Mouse (Mus musculus) CH12.LX (cell line): ENCODE data around the gene Sphk1. TPM values are rescaled to one million over a fixed set of nuclear protein-coding genes. Genes with fewer than 3 reads are reported as not detected.
"Not testable (repeated sequence)": the region's sequence is repeated elsewhere in the genome, so short reads cannot be mapped to it uniquely, and the experiment has no call there.

Experiments used
- DNase-seq: peaks from one replicate; pipeline ENCODE4 v3.0.0-alpha.2; 2013; ENCODE audit errors: extremely low read depth
- H3K27ac ChIP-seq: 2 replicates; pipeline ENCODE4 v1.5.1; 2012; ENCODE audit warnings: low read depth, mild to moderate bottlenecking, control low read depth, moderate library complexity; ENCODE audit not compliant: insufficient read depth
- H3K27me3 ChIP-seq: replicated peaks from 2 replicates; pipeline ENCODE3; 2012; ENCODE audit warnings: inconsistent platforms
- H3K36me3 ChIP-seq, 2 experiments: replicated peaks in 1 of 2; 2 replicates each; pipeline versions ENCODE3 to v1.6.1; 2012; ENCODE audit warnings: inconsistent platforms in 1 of 2, low read length in 1 of 2, mild to moderate bottlenecking in 1 of 2, mixed read lengths in 1 of 2, moderate library complexity in 1 of 2; ENCODE audit not compliant: control insufficient read depth in 1 of 2, insufficient read depth in 1 of 2
- H3K4me1 ChIP-seq, 2 experiments: 2 replicates each; pipeline ENCODE4 v1.6.1; 2012; ENCODE audit warnings: inconsistent platforms in 1 of 2, moderate library complexity in 1 of 2; ENCODE audit not compliant: insufficient read depth in 2 of 2, control insufficient read depth in 1 of 2
- H3K4me2 ChIP-seq: 2 replicates; pipeline ENCODE4 v1.6.1; 2012; ENCODE audit warnings: low read depth, mild to moderate bottlenecking, control low read depth; ENCODE audit not compliant: poor library complexity, insufficient read depth, severe bottlenecking
- H3K4me3 ChIP-seq, 3 experiments: fragments of 150-350 bp in 1 of 3; sonication (generic) in 1 of 3; replicated peaks in 1 of 3; 2 replicates each; pipeline versions ENCODE3 to v1.5.1; 2011 to 2012; ENCODE audit warnings: low read depth in 2 of 3, low read length in 2 of 3, mild to moderate bottlenecking in 2 of 3, moderate library complexity in 2 of 3, control low read depth in 1 of 3, improper control_type of control experiment in 1 of 3, inconsistent platforms in 1 of 3, mixed read lengths in 1 of 3; ENCODE audit not compliant: poor library complexity in 1 of 3
- H3K79me2 ChIP-seq: replicated peaks from 2 replicates; pipeline ENCODE4 v1.6.1; 2012; ENCODE audit warnings: mild to moderate bottlenecking, moderate library complexity; ENCODE audit not compliant: control insufficient read depth, poor library complexity, insufficient read depth, severe bottlenecking; ENCODE audit errors: extremely low read depth
- H3K9ac ChIP-seq: 2 replicates; pipeline ENCODE4 v1.6.1; 2012; ENCODE audit warnings: low read depth, mild to moderate bottlenecking, control low read depth, moderate library complexity; ENCODE audit not compliant: insufficient read depth
- H3K9me3 ChIP-seq: replicated peaks from 2 replicates; pipeline ENCODE3; 2012; ENCODE audit warnings: low read length, inconsistent platforms, mixed read lengths
- CHD2 ChIP-seq: IDR thresholded peaks from 2 replicates; pipeline ENCODE4 v1.6.1; 2011; ENCODE audit warnings: low read length, improper control_type of control experiment
- CTCF ChIP-seq, 2 experiments: IDR thresholded peaks in 1 of 2; conservative IDR thresholded peaks in 1 of 2; 2 replicates each; pipeline ENCODE4 v1.5.1; 2011 to 2012; ENCODE audit warnings: low read depth in 2 of 2, low read length in 2 of 2, improper control_type of control experiment in 1 of 2, inconsistent platforms in 1 of 2, mild to moderate bottlenecking in 1 of 2, moderate library complexity in 1 of 2
- ELF1 ChIP-seq: IDR thresholded peaks from 2 replicates; pipeline ENCODE4 v1.6.1; 2014; ENCODE audit warnings: low read depth, mild to moderate bottlenecking, inconsistent platforms, low read length, improper control_type of control experiment
- GABPA ChIP-seq: IDR thresholded peaks from 2 replicates; pipeline ENCODE4 v1.6.1; 2012; ENCODE audit warnings: low read depth, low read length, improper control_type of control experiment, inconsistent platforms; ENCODE audit not compliant: insufficient replicate concordance
- HCFC1 ChIP-seq: IDR thresholded peaks from 2 replicates; pipeline ENCODE4 v1.6.1; 2012; ENCODE audit warnings: low read depth, mild to moderate bottlenecking, inconsistent platforms, low read length, improper control_type of control experiment
- IRF4 ChIP-seq: IDR thresholded peaks from 2 replicates; pipeline ENCODE4 v1.6.1; 2014; ENCODE audit warnings: low read depth, mild to moderate bottlenecking, inconsistent platforms, low read length, improper control_type of control experiment
- MAZ ChIP-seq: IDR thresholded peaks from 2 replicates; pipeline ENCODE4 v1.6.1; 2012; ENCODE audit warnings: low read depth, mild to moderate bottlenecking, inconsistent platforms, low read length, improper control_type of control experiment, moderate library complexity
- MXI1 ChIP-seq: IDR thresholded peaks from 2 replicates; pipeline ENCODE4 v1.6.1; 2011; ENCODE audit warnings: mild to moderate bottlenecking, low read depth, low read length, improper control_type of control experiment
- PAX5 ChIP-seq: IDR thresholded peaks from 2 replicates; pipeline ENCODE4 v1.6.1; 2012; ENCODE audit warnings: low read length, inconsistent platforms, mixed read lengths
- POLR2AphosphoS2 ChIP-seq: IDR thresholded peaks from 2 replicates; pipeline ENCODE4 v1.6.1; 2011; ENCODE audit warnings: low read depth, low read length, improper control_type of control experiment
- TBP ChIP-seq: conservative IDR thresholded peaks from 2 replicates; pipeline ENCODE4 v1.6.1; 2011; ENCODE audit warnings: low read depth, low read length, improper control_type of control experiment
- USF1 ChIP-seq: IDR thresholded peaks from 2 replicates; pipeline ENCODE4 v1.6.1; 2014; ENCODE audit warnings: low read depth, mild to moderate bottlenecking, inconsistent platforms, low read length, improper control_type of control experiment
- ZMIZ1 ChIP-seq: IDR thresholded peaks from 2 replicates; pipeline ENCODE4 v1.6.1; 2012; ENCODE audit warnings: low read depth, mild to moderate bottlenecking, inconsistent platforms, low read length, improper control_type of control experiment
- dilution Hi-C: fragments of 300-500 bp; cut with MboI; formaldehyde crosslinking; loops from 2 replicates; pipeline ENCODE4 v1.14.3; 2020; ENCODE audit warnings: low sequenced_read_pairs; ENCODE audit not compliant: extremely low pct_unique_long_range_greater_than_20kb, extremely low pct_ligation_motif_present
- in situ Hi-C: fragments of 300-500 bp; cut with MboI; formaldehyde crosslinking; loops from 3 replicates; pipeline ENCODE4 v1.14.3; 2019; ENCODE audit warnings: low sequenced_read_pairs, low pct_ligation_motif_present, low pct_unique_long_range_greater_than_20kb, mixed read lengths
- polyA plus RNA-seq: library from polyadenylated mRNA; unstranded; fragments of >175 nt; gene quantifications from 2 replicates; pipeline ENCODE4 v1.2.1, GENCODE M21; 2012; ENCODE audit warnings: low read depth; ENCODE audit not compliant: insufficient read length
- total RNA-seq, 2 experiments: library from RNA; depleted of rRNA; stranded (reverse); fragments of 300-350 nt in 1 of 2; fragments of >200 nt in 1 of 2; gene quantifications; 2 replicates each; pipeline ENCODE4 v1.2.3; 2012 to 2014

Sphk1 gene
- total and polyA plus RNA-seq, 3 experiments = 0.50 to 2.1 (median 0.89) TPM

DNA sequence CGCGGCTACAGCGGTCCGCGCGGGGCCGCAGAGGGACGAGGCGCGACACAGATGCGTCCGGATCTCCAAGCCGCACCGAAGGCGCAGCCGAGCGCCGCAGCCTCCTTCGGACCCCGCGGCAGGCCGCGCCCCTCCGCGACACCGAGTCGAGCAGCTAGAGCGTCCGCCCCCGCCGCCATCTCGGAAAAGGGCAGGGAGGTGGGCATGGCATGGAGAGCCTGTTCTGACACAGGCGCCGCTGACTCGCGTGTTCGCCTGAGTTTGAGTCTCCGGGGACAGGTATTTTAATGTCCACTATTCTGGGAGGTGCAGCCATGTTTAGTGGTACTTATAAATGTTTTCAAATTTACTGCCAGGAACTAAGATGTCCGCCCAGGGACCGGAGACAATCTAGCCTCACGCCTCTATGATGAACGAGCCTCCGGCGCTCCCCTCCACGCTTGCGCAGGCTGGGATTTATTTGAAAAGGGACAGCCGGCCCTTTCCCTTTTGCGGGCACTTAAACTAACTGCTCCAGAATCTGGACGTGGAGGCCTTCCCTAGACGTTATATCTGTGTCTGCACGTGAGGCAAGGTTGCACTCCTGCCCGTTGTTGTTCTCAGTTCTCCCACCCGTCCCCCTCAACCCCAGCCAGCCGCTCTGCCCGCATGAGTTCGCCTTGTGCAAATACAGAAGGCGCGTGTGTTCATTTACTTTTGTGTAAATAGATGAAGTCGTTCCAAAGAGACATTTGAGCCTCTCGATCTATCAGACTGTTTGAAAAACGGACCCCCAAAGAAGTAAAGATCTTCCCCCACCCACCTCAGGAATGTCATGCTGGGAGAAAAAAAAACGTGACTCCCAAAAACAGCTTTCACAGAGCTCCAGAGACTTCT lies 40.3 kb upstream of the Sphk1 start (continued):
- peak; percentile 26 for TF ChIP-seq IRF4

DNA sequence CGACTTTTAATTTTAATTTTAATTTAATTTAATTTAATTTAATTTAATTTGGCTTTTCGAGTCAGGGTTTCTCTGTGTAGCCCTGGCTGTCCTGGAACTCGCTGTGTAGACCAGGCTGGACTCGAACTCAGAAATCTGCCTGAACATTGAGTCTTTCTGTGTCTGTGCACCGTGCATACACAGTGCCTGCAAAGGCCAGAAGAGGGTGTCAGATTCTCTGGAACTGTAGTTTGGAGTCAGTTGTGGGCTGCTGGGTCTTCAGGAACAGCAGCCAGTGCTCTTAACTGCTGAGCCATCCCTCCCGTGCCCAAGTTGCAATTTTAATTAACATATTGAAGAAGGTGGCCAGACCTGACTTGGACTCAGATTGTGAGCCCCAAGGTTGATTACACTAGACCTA lies 39.4 kb upstream of the Sphk1 start:
- Histone ChIP-seq H3K9me3 (peaks cover 8% of the 10 kb centered on the region), H3K4me2 (no peak overlapping the region), H3K27ac (no peak overlapping the region), H3K9ac (no peak overlapping the region)
- no peak for TF ChIP-seq CHD2
- peak in 1 of 2 experiments; percentile 21; a peak in 1 of 4 replicates for TF ChIP-seq CTCF (conservative IDR thresholded peaks at IDR 0.05 in 1 of 2, IDR thresholded peaks at IDR 0.05 in 1 of 2; ENCODE audit: low read depth in 2 of 2, low read length in 2 of 2)
- TF ChIP-seq, all 38 proteins: peak for 1
- H3K79me2 ChIP-seq = peaks cover 19% of the 10 kb centered on the region
- H3K4me3 ChIP-seq = no peak overlapping the region
- peaks cover 0 to 34% of the 10 kb centered on the region in 2 experiments; a peak in 2 of 4 replicates for H3K4me1 ChIP-seq
- dilution Hi-C loops = no loop called here
- in situ Hi-C loops = no loop called here
- DNase-seq = no peak
- H3K36me3 ChIP-seq = peaks cover 12 to 19% of the 10 kb centered on the region in 2 experiments
- no peaks in the 10 kb centered on the region for H3K27me3 ChIP-seq

DNA sequence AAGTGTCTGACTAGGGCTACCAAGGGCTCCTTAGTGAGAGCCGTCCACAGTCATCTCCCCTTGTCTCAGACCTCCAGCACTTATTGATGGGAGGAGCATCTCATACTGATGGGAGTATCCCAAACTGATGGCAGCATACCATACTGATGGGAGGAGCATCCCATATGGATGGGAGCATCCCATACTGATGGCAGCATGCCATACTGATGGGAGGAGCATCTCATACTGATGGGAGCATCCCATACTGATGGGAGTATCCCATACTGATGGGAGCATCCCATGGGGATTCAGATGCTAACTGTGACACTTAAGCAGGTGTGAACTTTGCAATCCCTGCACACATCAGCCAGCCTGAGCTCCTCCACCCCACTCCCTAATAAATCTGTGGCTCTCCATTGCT lies 38.2 kb upstream of the Sphk1 start:
- DNase-seq, H3K4me2 ChIP-seq, H3K9ac ChIP-seq, H3K27me3 ChIP-seq, H3K4me3 ChIP-seq, dilution Hi-C loops, H3K27ac ChIP-seq, in situ Hi-C loops, H3K36me3 ChIP-seq, H3K9me3 ChIP-seq: not testable (repeated sequence)
- Histone ChIP-seq H3K4me1 (peaks cover 0 to 36% of the 10 kb centered on the region in 2 experiments; a peak in 2 of 4 replicates), H3K79me2 (peaks cover 18% of the 10 kb centered on the region)

DNA sequence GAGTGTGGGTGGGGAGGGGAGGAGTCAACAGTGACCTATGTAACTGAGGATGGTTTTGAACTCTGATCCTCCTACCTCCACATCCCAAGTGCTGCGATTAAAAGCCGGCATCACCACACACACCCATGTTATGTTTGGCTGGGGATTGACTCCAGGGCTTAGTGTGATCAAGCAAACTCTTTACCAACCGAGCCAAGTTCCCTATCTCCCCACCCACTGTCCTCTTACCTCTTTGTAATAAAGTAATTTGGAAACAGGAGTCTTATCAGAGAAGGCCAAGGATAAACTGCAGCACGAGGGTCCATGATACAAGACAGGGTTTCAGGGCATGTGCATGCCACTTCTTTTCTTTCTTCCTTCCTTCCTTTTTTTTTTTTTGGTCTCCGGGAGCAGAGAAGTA lies 37.5 kb upstream of the Sphk1 start:
- H3K4me2 ChIP-seq = no peak overlapping the region
- no peak for TF ChIP-seq POLR2AphosphoS2
- TF ChIP-seq CTCF (conservative IDR thresholded peaks at IDR 0.05 in 1 of 2, IDR thresholded peaks at IDR 0.05 in 1 of 2; ENCODE audit: low read depth in 2 of 2, low read length in 2 of 2) = no peak
- TF ChIP-seq PAX5 = no peak
- TF ChIP-seq MAZ = no peak
- TF ChIP-seq MXI1 = no peak
- TF ChIP-seq TBP = no peak
- no peak for TF ChIP-seq HCFC1
- TF ChIP-seq ZMIZ1 = no peak
- no peak for TF ChIP-seq USF1
- no peak for TF ChIP-seq GABPA
- no peak for TF ChIP-seq ELF1
- TF ChIP-seq, all 38 proteins: peak for 0
- Histone ChIP-seq H3K27me3 (no peaks in the 10 kb centered on the region), H3K4me1 (peaks cover 0 to 36% of the 10 kb centered on the region in 2 experiments; a peak in 2 of 4 replicates), H3K27ac (no peak overlapping the region), H3K9me3 (peaks cover 8% of the 10 kb centered on the region), H3K9ac (no peak overlapping the region), H3K36me3 (peaks cover 0 to under 1% of the 10 kb centered on the region in 2 experiments), H3K79me2 (peaks cover 14% of the 10 kb centered on the region), H3K4me3 (no peak overlapping the region)
- DNase-seq = no peak
- dilution Hi-C loops = no loop called here
- in situ Hi-C loops = no loop called here
